Mouse (Mus musculus) 416B (cell line): Measurements from ENCODE around the gene Ankrd24.
"Not testable (repeated sequence)": the region's sequence is repeated elsewhere in the genome, so short reads cannot be mapped to it uniquely, and the experiment has no call there.

Source experiments
- DNase-seq: peaks from one replicate; pipeline ENCODE4 v3.0.0; 2011; ENCODE audit warnings: low read depth

Gene Ankrd24

GRCm38 (mm10) chr10:81644716-81645115, 16.4 kb downstream of the Ankrd24 start:
- DNase-seq, result no peak

- DNase-seq, result no peak
These were observed 17.1 kb downstream of the Ankrd24 start for GRCm38 (mm10) chr10:81645391-81645790.

GRCm38 (mm10) chr10:81646015-81646555, 17.7 kb downstream of the Ankrd24 start:
- no peak for DNase-seq

- peak; percentile 92 for DNase-seq
These were observed 20.7 kb downstream of the Ankrd24 start, which contains the start of gene Gm10778 for GRCm38 (mm10) chr10:81648803-81649775. TSS of gene Gm10778 (plus strand) at chr10:81649059.

GRCm38 (mm10) chr10:81655178-81655577, 26.8 kb downstream of the Ankrd24 start:
- DNase-seq, result no peak

- DNase-seq, result no peak
These were observed 27.8 kb downstream of the Ankrd24 start for GRCm38 (mm10) chr10:81656174-81656573.

- not testable (repeated sequence) for DNase-seq
These were observed 58.8 kb downstream of the Ankrd24 start for GRCm38 (mm10) chr10:81687114-81687513.
